Mouse (Mus musculus) hindbrain, embryonic 12.5 days (tissue): ENCODE data around the gene Rbfox1. TPM values are rescaled to one million over a fixed set of nuclear protein-coding genes. Genes with fewer than 3 reads are reported as not detected.

Experiments used
- ATAC-seq: fragments of 200-750 bp; cut with Nextera tagmentation; 2 replicates; pipeline ENCODE4 v1.8.0; 2017; ENCODE audit warnings: moderate TSS enrichment; ENCODE audit not compliant: low FRiP score
- H3K27ac ChIP-seq: fragments of 300-500 bp; sonication (generic); 2 replicates; pipeline ENCODE4 v1.5.1; 2016; ENCODE audit warnings: mild to moderate bottlenecking
- H3K27me3 ChIP-seq: fragments of 300-500 bp; sonication (generic); 2 replicates; pipeline ENCODE4 v1.6.1; 2016; ENCODE audit warnings: mild to moderate bottlenecking
- H3K36me3 ChIP-seq: fragments of 300-500 bp; sonication (generic); 2 replicates; pipeline ENCODE4 v1.6.1; 2016; ENCODE audit warnings: mild to moderate bottlenecking
- H3K4me1 ChIP-seq: fragments of 300-500 bp; sonication (generic); 2 replicates; pipeline ENCODE4 v1.6.1; 2016
- H3K4me2 ChIP-seq: fragments of 300-500 bp; sonication (generic); replicated peaks from 2 replicates; pipeline ENCODE4 v1.6.1; 2016; ENCODE audit warnings: mild to moderate bottlenecking
- H3K4me3 ChIP-seq: fragments of 300-500 bp; sonication (generic); 2 replicates; pipeline ENCODE4 v1.5.1; 2016; ENCODE audit warnings: mild to moderate bottlenecking
- H3K9ac ChIP-seq: fragments of 300-500 bp; sonication (generic); 2 replicates; pipeline ENCODE4 v1.6.1; 2016; ENCODE audit warnings: mild to moderate bottlenecking, moderate library complexity
- H3K9me3 ChIP-seq: fragments of 300-500 bp; sonication (generic); replicated peaks from 2 replicates; pipeline ENCODE4 v1.6.1; 2016; ENCODE audit warnings: mild to moderate bottlenecking
- WGBS: fragments of 180-500 bp; shearing (Covaris S2); methylation state at CpG from one replicate; pipeline ENCODE4 v1.1.7; 2016; 5-methylcytosine and 5-hydroxymethylcytosine counted together
- polyA plus RNA-seq: library from polyadenylated mRNA; unstranded; fragments of >200 nt; fragmentation: Nextera tagmentation; extraction: Ambion mirVana; gene quantifications from 2 replicates; pipeline ENCODE4 v1.2.1, GENCODE M21; 2016

Rbfox1 gene
- polyA plus RNA-seq, 1 experiment from 2014 or later, result 50.1 TPM

GRCm38 (mm10) chr16:7088601-7089430, 1203.7 kb downstream of the Rbfox1 start:
- Histone ChIP-seq H3K4me3 (no peak overlapping the region), H3K4me1 (no peaks in the 10 kb centered on the region), H3K36me3 (no peaks in the 10 kb centered on the region), H3K27me3 (no peaks in the 10 kb centered on the region), H3K27ac (no peak overlapping the region), H3K9me3 (no peaks in the 10 kb centered on the region), H3K9ac (no peak overlapping the region), H3K4me2 (no peak overlapping the region)
- no peak for ATAC-seq
- WGBS, result 71% methylated on average over 10 of the region's 10 CpGs

GRCm38 (mm10) chr16:7089475-7089874, 1204.3 kb downstream of the Rbfox1 start:
- Histone ChIP-seq H3K9me3 (no peaks in the 10 kb centered on the region), H3K27ac (no peak overlapping the region), H3K36me3 (no peaks in the 10 kb centered on the region), H3K4me2 (no peak overlapping the region), H3K4me3 (no peak overlapping the region), H3K9ac (no peak overlapping the region), H3K27me3 (no peaks in the 10 kb centered on the region), H3K4me1 (no peaks in the 10 kb centered on the region)
- WGBS, result 74% methylated on average over 1 of the region's 1 CpGs
- ATAC-seq, result no peak

- Histone ChIP-seq H3K4me2 (no peak overlapping the region), H3K4me3 (no peak overlapping the region), H3K9ac (no peak overlapping the region), H3K36me3 (no peaks in the 10 kb centered on the region), H3K27me3 (no peaks in the 10 kb centered on the region), H3K4me1 (no peaks in the 10 kb centered on the region), H3K27ac (no peak overlapping the region), H3K9me3 (no peaks in the 10 kb centered on the region)
- 90% methylated on average over 6 of the region's 6 CpGs for WGBS
- no peak for ATAC-seq
Measured at GRCm38 (mm10) chr16:7090205-7090604, 1205.0 kb downstream of the Rbfox1 start.

- no peak overlapping the region for H3K9ac ChIP-seq
- no peak overlapping the region for H3K4me3 ChIP-seq
- H3K4me1 ChIP-seq, result no peaks in the 10 kb centered on the region
- H3K9me3 ChIP-seq, result no peaks in the 10 kb centered on the region
- WGBS, result 83% methylated on average over 4 of the region's 4 CpGs
- no peak overlapping the region for H3K4me2 ChIP-seq
- H3K36me3 ChIP-seq, result no peaks in the 10 kb centered on the region
- H3K27ac ChIP-seq, result no peak overlapping the region
- no peak for ATAC-seq
- no peaks in the 10 kb centered on the region for H3K27me3 ChIP-seq
Measured at GRCm38 (mm10) chr16:7092811-7093210, 1207.7 kb downstream of the Rbfox1 start.

- Histone ChIP-seq H3K9me3 (no peaks in the 10 kb centered on the region), H3K4me2 (no peak overlapping the region), H3K9ac (no peak overlapping the region), H3K4me3 (no peak overlapping the region), H3K4me1 (no peaks in the 10 kb centered on the region), H3K36me3 (no peaks in the 10 kb centered on the region), H3K27ac (no peak overlapping the region), H3K27me3 (no peaks in the 10 kb centered on the region)
- WGBS, result 93% methylated on average over 3 of the region's 3 CpGs
- ATAC-seq, result no peak
Measured at GRCm38 (mm10) chr16:7093686-7094085, 1208.5 kb downstream of the Rbfox1 start.

- 71% methylated on average over 7 of the region's 7 CpGs for WGBS
- H3K9ac ChIP-seq, result no peak overlapping the region
- no peaks in the 10 kb centered on the region for H3K36me3 ChIP-seq
- no peak overlapping the region for H3K4me3 ChIP-seq
- no peak overlapping the region for H3K4me2 ChIP-seq
- no peaks in the 10 kb centered on the region for H3K4me1 ChIP-seq
- H3K27ac ChIP-seq, result no peak overlapping the region
- H3K27me3 ChIP-seq, result no peaks in the 10 kb centered on the region
- no peaks in the 10 kb centered on the region for H3K9me3 ChIP-seq
- no peak for ATAC-seq
Measured at GRCm38 (mm10) chr16:7094181-7094749, 1209.1 kb downstream of the Rbfox1 start.

GRCm38 (mm10) chr16:7097071-7097470, 1211.9 kb downstream of the Rbfox1 start:
- H3K27me3 ChIP-seq, result no peaks in the 10 kb centered on the region
- 69% methylated on average over 2 of the region's 2 CpGs for WGBS
- H3K36me3 ChIP-seq, result no peaks in the 10 kb centered on the region
- no peaks in the 10 kb centered on the region for H3K4me1 ChIP-seq
- no peak for ATAC-seq
- H3K4me3 ChIP-seq, result no peak overlapping the region
- H3K27ac ChIP-seq, result no peak overlapping the region
- no peaks in the 10 kb centered on the region for H3K9me3 ChIP-seq
- H3K4me2 ChIP-seq, result no peak overlapping the region
- no peak overlapping the region for H3K9ac ChIP-seq

GRCm38 (mm10) chr16:7097951-7098710, 1213.0 kb downstream of the Rbfox1 start:
- ATAC-seq, result no peak
- Histone ChIP-seq H3K27me3 (no peaks in the 10 kb centered on the region), H3K9ac (no peak overlapping the region), H3K36me3 (no peaks in the 10 kb centered on the region), H3K4me3 (no peak overlapping the region), H3K4me2 (no peak overlapping the region), H3K9me3 (no peaks in the 10 kb centered on the region), H3K4me1 (no peaks in the 10 kb centered on the region), H3K27ac (no peak overlapping the region)
- 88% methylated on average over 8 of the region's 8 CpGs for WGBS

- no peak overlapping the region for H3K9ac ChIP-seq
- WGBS, result 81% methylated on average over 11 of the region's 11 CpGs
- H3K4me1 ChIP-seq, result no peaks in the 10 kb centered on the region
- no peak overlapping the region for H3K27ac ChIP-seq
- H3K9me3 ChIP-seq, result no peaks in the 10 kb centered on the region
- H3K27me3 ChIP-seq, result no peaks in the 10 kb centered on the region
- no peak for ATAC-seq
- no peaks in the 10 kb centered on the region for H3K36me3 ChIP-seq
- H3K4me3 ChIP-seq, result no peak overlapping the region
- no peak overlapping the region for H3K4me2 ChIP-seq
Measured at GRCm38 (mm10) chr16:7099506-7100300, 1214.5 kb downstream of the Rbfox1 start.

- Histone ChIP-seq H3K9ac (no peak overlapping the region), H3K27me3 (no peaks in the 10 kb centered on the region), H3K4me2 (no peak overlapping the region), H3K36me3 (no peaks in the 10 kb centered on the region), H3K4me1 (no peaks in the 10 kb centered on the region), H3K9me3 (no peaks in the 10 kb centered on the region), H3K27ac (no peak overlapping the region), H3K4me3 (no peak overlapping the region)
- 85% methylated on average over 1 of the region's 1 CpGs for WGBS
- ATAC-seq, result no peak
Measured at GRCm38 (mm10) chr16:7102486-7102885, 1217.3 kb downstream of the Rbfox1 start.

- H3K27ac ChIP-seq, result no peak overlapping the region
Measured at GRCm38 (mm10) chr16:7103301-7103700, 1218.1 kb downstream of the Rbfox1 start.

More at GRCm38 (mm10) chr16:7103301-7103700, 1218.1 kb downstream of the Rbfox1 start:
- H3K4me1 ChIP-seq, result no peaks in the 10 kb centered on the region
- no peaks in the 10 kb centered on the region for H3K36me3 ChIP-seq
- no peaks in the 10 kb centered on the region for H3K27me3 ChIP-seq
- no peak overlapping the region for H3K4me3 ChIP-seq
- no peak overlapping the region for H3K9ac ChIP-seq
- 80% methylated on average over 5 of the region's 5 CpGs for WGBS
- no peak overlapping the region for H3K4me2 ChIP-seq
- no peak for ATAC-seq
- no peaks in the 10 kb centered on the region for H3K9me3 ChIP-seq
